Comparison of ENCODE assay signal across 9 mouse cellular contexts in genomic region chr4:116150862-116151221, GRCm38 (mm10). TPM values are rescaled to one million over a fixed set of nuclear protein-coding genes. Genes with fewer than 3 reads are reported as not detected.
A peak's percentile ranks its signal among the peaks of the same experiment; 100 is the strongest.
DNase-seq lines count a peak whose midpoint lies in the region; ATAC-seq and TF ChIP-seq lines count a peak whose summit lies in the region.
"Had no signal": no experiment of that assay in that cellular context is flagged by ENCODE, and none has a peak within 500 bp of the region (broad histone marks: within the 10 kb centered on the region; RNA-seq: fewer than 3 reads in every experiment).

No protein-coding gene starts in this region.

- H3K9ac ChIP-seq in lung, embryonic 14.5 days: peak overlapping the region; percentile 95
- H3K9ac ChIP-seq in embryonic facial prominence, embryonic 15.5 days: peak overlapping the region; percentile 96
- H3K9ac ChIP-seq in intestine, embryonic 15.5 days: peak overlapping the region; percentile 90
- peak overlapping the region; percentile 95 for H3K9ac ChIP-seq in neural tube, embryonic 13.5 days

- ATAC-seq in lung, embryonic 14.5 days (ENCODE audit: insufficient read depth): peak; percentile 37
- ATAC-seq in embryonic facial prominence, embryonic 15.5 days (ENCODE audit: insufficient number of reproducible peaks, low FRiP score, low TSS enrichment, low read depth): no peak
- peak; percentile 22; the same call in 1 of the 2 replicates for ATAC-seq in intestine, embryonic 15.5 days
- peak; percentile 45 for ATAC-seq in neural tube, embryonic 13.5 days (ENCODE audit: low read depth)

- H3K36me3 ChIP-seq in lung, embryonic 14.5 days (ENCODE audit: insufficient read depth): peaks cover 41% of the 10 kb centered on the region
- H3K36me3 ChIP-seq in embryonic facial prominence, embryonic 15.5 days: peaks cover 41% of the 10 kb centered on the region
- peaks cover 26% of the 10 kb centered on the region for H3K36me3 ChIP-seq in intestine, embryonic 15.5 days
- H3K36me3 ChIP-seq in neural tube, embryonic 13.5 days: peaks cover 41% of the 10 kb centered on the region

- DNase-seq in lung, embryonic 14.5 days: no peak
- no peak for DNase-seq in lung, postnatal 14 days
- DNase-seq in layer of hippocampus, adult 9-10 months (ENCODE audit: low spot score): no peak
- DNase-seq in retina, postnatal 1 day: no peak
- no peak for DNase-seq in left cerebral cortex, adult 11 months (ENCODE audit: low spot score)

- H3K4me3 ChIP-seq in lung, embryonic 14.5 days (ENCODE audit: low read depth, low read length): peak overlapping the region; percentile 80
- peak overlapping the region; percentile 76 for H3K4me3 ChIP-seq in embryonic facial prominence, embryonic 15.5 days (replicated peaks)
- peak overlapping the region; percentile 75 for H3K4me3 ChIP-seq in intestine, embryonic 15.5 days (replicated peaks)
- H3K4me3 ChIP-seq in neural tube, embryonic 13.5 days: peak overlapping the region; percentile 73

- WGBS in lung, embryonic 14.5 days: 9% methylated on average over 4 of the region's 4 CpGs
- 9% methylated on average over 4 of the region's 4 CpGs for WGBS in embryonic facial prominence, embryonic 15.5 days
- 17% methylated on average over 4 of the region's 4 CpGs for WGBS in intestine, embryonic 15.5 days
- WGBS in neural tube, embryonic 13.5 days: 27% methylated on average over 4 of the region's 4 CpGs

- H3K4me2 ChIP-seq in lung, embryonic 14.5 days: peak overlapping the region; percentile 88
- peak overlapping the region; percentile 70 for H3K4me2 ChIP-seq in embryonic facial prominence, embryonic 15.5 days (replicated peaks)
- peak overlapping the region; percentile 77 for H3K4me2 ChIP-seq in intestine, embryonic 15.5 days (replicated peaks)
- peak overlapping the region; percentile 68 for H3K4me2 ChIP-seq in neural tube, embryonic 13.5 days

- H3K27ac ChIP-seq in lung, embryonic 14.5 days (ENCODE audit: low read depth): peak overlapping the region; percentile 88
- H3K27ac ChIP-seq in embryonic facial prominence, embryonic 15.5 days (replicated peaks): peak overlapping the region; percentile 95
- no peak overlapping the region for H3K27ac ChIP-seq in intestine, embryonic 15.5 days
- peak overlapping the region; percentile 89 for H3K27ac ChIP-seq in neural tube, embryonic 13.5 days (replicated peaks)

- H3K4me1 ChIP-seq in lung, embryonic 14.5 days (ENCODE audit: insufficient read depth): no peaks in the 10 kb centered on the region
- peaks cover 17% of the 10 kb centered on the region for H3K4me1 ChIP-seq in embryonic facial prominence, embryonic 15.5 days
- H3K4me1 ChIP-seq in intestine, embryonic 15.5 days (replicated peaks): peaks cover 15% of the 10 kb centered on the region
- H3K4me1 ChIP-seq in neural tube, embryonic 13.5 days (replicated peaks): peaks cover 23% of the 10 kb centered on the region

- no peaks in the 10 kb centered on the region for H3K9me3 ChIP-seq in lung, embryonic 14.5 days (ENCODE audit: low read depth, low read length)
- no peaks in the 10 kb centered on the region for H3K9me3 ChIP-seq in embryonic facial prominence, embryonic 15.5 days (replicated peaks)
- H3K9me3 ChIP-seq in intestine, embryonic 15.5 days: no peaks in the 10 kb centered on the region
- H3K9me3 ChIP-seq in neural tube, embryonic 13.5 days: no peaks in the 10 kb centered on the region

- no peaks in the 10 kb centered on the region for H3K27me3 ChIP-seq in lung, embryonic 14.5 days (ENCODE audit: insufficient read depth, low read length)
- H3K27me3 ChIP-seq in embryonic facial prominence, embryonic 15.5 days: no peaks in the 10 kb centered on the region
- H3K27me3 ChIP-seq in intestine, embryonic 15.5 days (replicated peaks): no peaks in the 10 kb centered on the region
- no peaks in the 10 kb centered on the region for H3K27me3 ChIP-seq in neural tube, embryonic 13.5 days

- no peak for TF ChIP-seq CTCF in lung, embryonic 14.5 days (IDR thresholded peaks at IDR 0.05; ENCODE audit: low read depth)

RNA-seq across cellular contexts. Expression of gene Lurap1, which starts 0.3 kb away (rescaled TPM):
- polyA plus RNA-seq in lung, embryonic 14.5 days (2014; fragmentation: Nextera tagmentation; extraction: Ambion mirVana): 2.5 and 3.4 TPM in 2 replicates
- 3.2 and 3.4 TPM in 2 replicates for polyA plus RNA-seq in embryonic facial prominence, embryonic 15.5 days (2015; fragmentation: Nextera tagmentation; extraction: Ambion mirVana)
- polyA plus RNA-seq in intestine, embryonic 15.5 days (2015; fragmentation: Nextera tagmentation; extraction: Ambion mirVana): 1.5 and 1.6 TPM in 2 replicates
- polyA plus RNA-seq in neural tube, embryonic 13.5 days (2015; fragmentation: Nextera tagmentation; extraction: Ambion mirVana): 1.7 and 2.0 TPM in 2 replicates

RNA-seq across cellular contexts. Expression of gene Tspan1, which starts 16.6 kb away (rescaled TPM):
- polyA plus RNA-seq in lung, embryonic 14.5 days (2014; fragmentation: Nextera tagmentation; extraction: Ambion mirVana): 7.0 and 7.5 TPM in 2 replicates
- polyA plus RNA-seq in embryonic facial prominence, embryonic 15.5 days (2015; fragmentation: Nextera tagmentation; extraction: Ambion mirVana): 5.9 and 9.7 TPM in 2 replicates
- polyA plus RNA-seq in intestine, embryonic 15.5 days (2015; fragmentation: Nextera tagmentation; extraction: Ambion mirVana): 35.7 and 43.6 TPM in 2 replicates
- not detected in 2 replicates for polyA plus RNA-seq in neural tube, embryonic 13.5 days (2015; fragmentation: Nextera tagmentation; extraction: Ambion mirVana)

RNA-seq across cellular contexts. Expression of gene 1700042G07Rik, which starts 22.3 kb away (rescaled TPM):
- polyA plus RNA-seq in lung, embryonic 14.5 days (2014; fragmentation: Nextera tagmentation; extraction: Ambion mirVana): not detected in 2 replicates
- polyA plus RNA-seq in embryonic facial prominence, embryonic 15.5 days (2015; fragmentation: Nextera tagmentation; extraction: Ambion mirVana): not detected in 2 replicates
- not detected in 2 replicates for polyA plus RNA-seq in intestine, embryonic 15.5 days (2015; fragmentation: Nextera tagmentation; extraction: Ambion mirVana)
- not detected in 2 replicates for polyA plus RNA-seq in neural tube, embryonic 13.5 days (2015; fragmentation: Nextera tagmentation; extraction: Ambion mirVana)
- polyA plus RNA-seq: brain, embryonic 14.5 days had no signal

RNA-seq across cellular contexts. Expression of gene Gm49337, which starts 22.3 kb away (rescaled TPM):
- not detected in 2 replicates for polyA plus RNA-seq in lung, embryonic 14.5 days (2014; fragmentation: Nextera tagmentation; extraction: Ambion mirVana)
- not detected in 2 replicates for polyA plus RNA-seq in embryonic facial prominence, embryonic 15.5 days (2015; fragmentation: Nextera tagmentation; extraction: Ambion mirVana)
- polyA plus RNA-seq in intestine, embryonic 15.5 days (2015; fragmentation: Nextera tagmentation; extraction: Ambion mirVana): not detected in 2 replicates
- polyA plus RNA-seq in neural tube, embryonic 13.5 days (2015; fragmentation: Nextera tagmentation; extraction: Ambion mirVana): not detected in 2 replicates
- polyA plus RNA-seq: brain, embryonic 14.5 days had no signal

RNA-seq across cellular contexts. Expression of gene Pomgnt1, which starts 27.2 kb away (rescaled TPM):
- polyA plus RNA-seq in lung, embryonic 14.5 days (2014; fragmentation: Nextera tagmentation; extraction: Ambion mirVana): 63.3 and 66.5 TPM in 2 replicates
- polyA plus RNA-seq in embryonic facial prominence, embryonic 15.5 days (2015; fragmentation: Nextera tagmentation; extraction: Ambion mirVana): 61.5 and 65.2 TPM in 2 replicates
- 45.8 and 48.0 TPM in 2 replicates for polyA plus RNA-seq in intestine, embryonic 15.5 days (2015; fragmentation: Nextera tagmentation; extraction: Ambion mirVana)
- polyA plus RNA-seq in neural tube, embryonic 13.5 days (2015; fragmentation: Nextera tagmentation; extraction: Ambion mirVana): 58.9 and 59.9 TPM in 2 replicates
